Mouse (Mus musculus): ENCODE data around the gene Epb41l1. TPM values are rescaled to one million over a fixed set of nuclear protein-coding genes. Genes with fewer than 3 reads are reported as not detected.
A peak's percentile ranks its signal among the peaks of the same experiment; 100 is the strongest.

The Epb41l1 gene
- polyA plus RNA-seq, 1 experiment from 2014 or later, result 3.1 TPM

- WGBS, result 88% methylated on average over 9 of the region's 9 CpGs
- ATAC-seq (replicated peaks; ENCODE audit: low FRiP score) (no peak), DNase-seq (ENCODE audit: low spot score) (no peak)
- H3K27me3 ChIP-seq (ENCODE audit: control insufficient read depth, insufficient read depth, low read length), result no peaks in the 10 kb centered on the region
- no peak overlapping the region for H3K4me2 ChIP-seq (ENCODE audit: low read depth, low read length, severe bottlenecking)
- no peaks in the 10 kb centered on the region for H3K9me3 ChIP-seq (ENCODE audit: control insufficient read depth, low read length)
- no peaks in the 10 kb centered on the region for H3K4me1 ChIP-seq (replicated peaks; ENCODE audit: control insufficient read depth, insufficient read depth, low read length)
- no peak overlapping the region for H3K9ac ChIP-seq (ENCODE audit: low read length)
- H3K27ac ChIP-seq (ENCODE audit: low read depth, low read length), result no peak overlapping the region
- no peak overlapping the region for H3K4me3 ChIP-seq (ENCODE audit: low read depth, low read length)
- no peaks in the 10 kb centered on the region for H3K36me3 ChIP-seq (ENCODE audit: control insufficient read depth, insufficient read depth, low read length)
These were observed 25.9 kb downstream of the Epb41l1 start for GRCm38 (mm10) chr2:156446489-156447035.

GRCm38 (mm10) chr2:156447413-156448295 lies 26.9 kb downstream of the Epb41l1 start:
- Histone ChIP-seq H3K27me3 (ENCODE audit: control insufficient read depth, insufficient read depth, low read length) (no peaks in the 10 kb centered on the region), H3K9me3 (ENCODE audit: control insufficient read depth, low read length) (no peaks in the 10 kb centered on the region), H3K4me3 (ENCODE audit: low read depth, low read length) (no peak overlapping the region), H3K36me3 (ENCODE audit: control insufficient read depth, insufficient read depth, low read length) (no peaks in the 10 kb centered on the region), H3K27ac (ENCODE audit: low read depth, low read length) (no peak overlapping the region), H3K4me1 (replicated peaks; ENCODE audit: control insufficient read depth, insufficient read depth, low read length) (peaks cover 3% of the 10 kb centered on the region; the same call in 1 of the 2 replicates), H3K9ac (ENCODE audit: low read length) (no peak overlapping the region), H3K4me2 (ENCODE audit: low read depth, low read length, severe bottlenecking) (no peak overlapping the region)
- WGBS, result 9% methylated on average over 10 of the region's 10 CpGs
- no peak for ATAC-seq (replicated peaks; ENCODE audit: low FRiP score)
- no peak for DNase-seq (ENCODE audit: low spot score)

GRCm38 (mm10) chr2:156451225-156452148 lies 30.8 kb downstream of the Epb41l1 start:
- H3K9ac ChIP-seq (ENCODE audit: low read length), result no peak overlapping the region
- DNase-seq (ENCODE audit: low spot score) (no peak), ATAC-seq (replicated peaks; ENCODE audit: low FRiP score) (no peak)
- WGBS, result 87% methylated on average over 13 of the region's 13 CpGs
- no peaks in the 10 kb centered on the region for H3K27me3 ChIP-seq (ENCODE audit: control insufficient read depth, insufficient read depth, low read length)
- no peaks in the 10 kb centered on the region for H3K9me3 ChIP-seq (ENCODE audit: control insufficient read depth, low read length)
- H3K4me3 ChIP-seq (ENCODE audit: low read depth, low read length), result no peak overlapping the region
- H3K4me1 ChIP-seq (replicated peaks; ENCODE audit: control insufficient read depth, insufficient read depth, low read length), result peaks cover 3% of the 10 kb centered on the region; the same call in 1 of the 2 replicates
- no peaks in the 10 kb centered on the region for H3K36me3 ChIP-seq (ENCODE audit: control insufficient read depth, insufficient read depth, low read length)
- 0 out of 2 replicates have a peak overlapping the region, but pooled peaks have one; percentile 14 for H3K27ac ChIP-seq (ENCODE audit: low read depth, low read length)
- H3K4me2 ChIP-seq (ENCODE audit: low read depth, low read length, severe bottlenecking), result no peak overlapping the region

- Histone ChIP-seq H3K4me1 (replicated peaks; ENCODE audit: control insufficient read depth, insufficient read depth, low read length) (peaks cover 3% of the 10 kb centered on the region; the same call in 1 of the 2 replicates), H3K36me3 (ENCODE audit: control insufficient read depth, insufficient read depth, low read length) (no peaks in the 10 kb centered on the region), H3K27ac (ENCODE audit: low read depth, low read length) (0 out of 2 replicates have a peak overlapping the region, but pooled peaks have one; percentile 14), H3K4me2 (ENCODE audit: low read depth, low read length, severe bottlenecking) (no peak overlapping the region), H3K9ac (ENCODE audit: low read length) (no peak overlapping the region), H3K4me3 (ENCODE audit: low read depth, low read length) (no peak overlapping the region), H3K9me3 (ENCODE audit: control insufficient read depth, low read length) (no peaks in the 10 kb centered on the region), H3K27me3 (ENCODE audit: control insufficient read depth, insufficient read depth, low read length) (no peaks in the 10 kb centered on the region)
- DNase-seq (ENCODE audit: low spot score), result no peak
- 56% methylated on average over 7 of the region's 7 CpGs for WGBS
- ATAC-seq (replicated peaks; ENCODE audit: low FRiP score), result no peak
These were observed 31.4 kb downstream of the Epb41l1 start for GRCm38 (mm10) chr2:156452149-156452536.

GRCm38 (mm10) chr2:156453822-156454221 lies 33.1 kb downstream of the Epb41l1 start:
- DNase-seq (ENCODE audit: low spot score) (no peak), ATAC-seq (replicated peaks; ENCODE audit: low FRiP score) (no peak)
- H3K27me3 ChIP-seq (ENCODE audit: control insufficient read depth, insufficient read depth, low read length), result no peaks in the 10 kb centered on the region
- no peaks in the 10 kb centered on the region for H3K9me3 ChIP-seq (ENCODE audit: control insufficient read depth, low read length)
- peaks cover 5% of the 10 kb centered on the region; the same call in 1 of the 2 replicates for H3K4me1 ChIP-seq (replicated peaks; ENCODE audit: control insufficient read depth, insufficient read depth, low read length)
- no peak overlapping the region for H3K4me2 ChIP-seq (ENCODE audit: low read depth, low read length, severe bottlenecking)
- no peak overlapping the region for H3K9ac ChIP-seq (ENCODE audit: low read length)
- 82% methylated on average over 7 of the region's 7 CpGs for WGBS
- H3K36me3 ChIP-seq (ENCODE audit: control insufficient read depth, insufficient read depth, low read length), result no peaks in the 10 kb centered on the region
- H3K27ac ChIP-seq (ENCODE audit: low read depth, low read length), result no peak overlapping the region
- H3K4me3 ChIP-seq (ENCODE audit: low read depth, low read length), result no peak overlapping the region

- H3K9ac ChIP-seq (ENCODE audit: low read length), result no peak overlapping the region
- DNase-seq (ENCODE audit: low spot score) (no peak), ATAC-seq (replicated peaks; ENCODE audit: low FRiP score) (no peak)
- H3K9me3 ChIP-seq (ENCODE audit: control insufficient read depth, low read length), result no peaks in the 10 kb centered on the region
- H3K4me1 ChIP-seq (replicated peaks; ENCODE audit: control insufficient read depth, insufficient read depth, low read length), result peaks cover 5% of the 10 kb centered on the region; the same call in 1 of the 2 replicates
- no peak overlapping the region for H3K4me3 ChIP-seq (ENCODE audit: low read depth, low read length)
- H3K27me3 ChIP-seq (ENCODE audit: control insufficient read depth, insufficient read depth, low read length), result no peaks in the 10 kb centered on the region
- H3K27ac ChIP-seq (ENCODE audit: low read depth, low read length), result no peak overlapping the region
- 91% methylated on average over 9 of the region's 9 CpGs for WGBS
- H3K4me2 ChIP-seq (ENCODE audit: low read depth, low read length, severe bottlenecking), result no peak overlapping the region
- no peaks in the 10 kb centered on the region for H3K36me3 ChIP-seq (ENCODE audit: control insufficient read depth, insufficient read depth, low read length)
These were observed 34.9 kb downstream of the Epb41l1 start for GRCm38 (mm10) chr2:156455508-156456108.

GRCm38 (mm10) chr2:156456386-156457342 lies 36.0 kb downstream of the Epb41l1 start:
- no peak overlapping the region for H3K4me2 ChIP-seq (ENCODE audit: low read depth, low read length, severe bottlenecking)
- H3K27ac ChIP-seq (ENCODE audit: low read depth, low read length), result no peak overlapping the region
- H3K4me3 ChIP-seq (ENCODE audit: low read depth, low read length), result no peak overlapping the region
- WGBS, result 83% methylated on average over 14 of the region's 14 CpGs
- no peaks in the 10 kb centered on the region for H3K36me3 ChIP-seq (ENCODE audit: control insufficient read depth, insufficient read depth, low read length)
- H3K9ac ChIP-seq (ENCODE audit: low read length), result no peak overlapping the region
- peaks cover 5% of the 10 kb centered on the region; the same call in 1 of the 2 replicates for H3K4me1 ChIP-seq (replicated peaks; ENCODE audit: control insufficient read depth, insufficient read depth, low read length)
- DNase-seq (ENCODE audit: low spot score) (no peak), ATAC-seq (replicated peaks; ENCODE audit: low FRiP score) (no peak)
- no peaks in the 10 kb centered on the region for H3K27me3 ChIP-seq (ENCODE audit: control insufficient read depth, insufficient read depth, low read length)
- no peaks in the 10 kb centered on the region for H3K9me3 ChIP-seq (ENCODE audit: control insufficient read depth, low read length)

Measured in forebrain, embryonic 11.5 days (tissue).